Mouse (Mus musculus) inflammation-experienced regulatory T-cells (primary cell): ENCODE data around the gene Gm20843. TPM values are rescaled to one million over a fixed set of nuclear protein-coding genes. Genes with fewer than 3 reads are reported as not detected.

Experiments
- polyA plus RNA-seq, 2 experiments: library from polyadenylated mRNA; unstranded; fragments of 100-300 nt; shearing (Covaris generic); gene quantifications; one replicate each; pipeline ENCODE4 v1.2.1; 2017

The Gm20843 gene
- polyA plus RNA-seq = not detected

DNA sequence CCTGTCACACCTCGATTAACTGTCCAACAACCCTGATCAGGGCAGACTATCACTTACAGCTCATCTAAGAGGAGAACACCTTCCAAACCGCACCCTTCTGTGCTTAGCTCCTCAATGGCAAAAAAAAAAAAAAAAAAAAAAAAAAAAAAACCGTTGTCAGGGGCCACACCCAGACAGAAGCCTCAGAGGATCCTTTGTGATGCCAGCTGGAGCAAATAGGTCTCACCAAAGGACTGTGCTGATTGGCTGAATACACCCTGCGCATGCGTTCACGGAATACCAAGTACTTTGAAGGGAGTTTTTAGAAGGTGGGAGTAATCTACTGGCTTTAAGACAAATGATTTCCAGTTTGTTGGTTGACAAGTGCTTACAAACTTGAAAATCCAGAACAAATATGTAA is at the start of gene Gm20843:
Gene Gm20843, minus strand, starts transcription at position 101 of the 400 bp plus-strand sequence.

